Mouse (Mus musculus): ENCODE results near the gene Tle4. TPM values are rescaled to one million over a fixed set of nuclear protein-coding genes. Genes with fewer than 3 reads are reported as not detected.

The Tle4 gene
- polyA plus RNA-seq, 1 experiment from 2014 or later: 4.6 TPM

DNA sequence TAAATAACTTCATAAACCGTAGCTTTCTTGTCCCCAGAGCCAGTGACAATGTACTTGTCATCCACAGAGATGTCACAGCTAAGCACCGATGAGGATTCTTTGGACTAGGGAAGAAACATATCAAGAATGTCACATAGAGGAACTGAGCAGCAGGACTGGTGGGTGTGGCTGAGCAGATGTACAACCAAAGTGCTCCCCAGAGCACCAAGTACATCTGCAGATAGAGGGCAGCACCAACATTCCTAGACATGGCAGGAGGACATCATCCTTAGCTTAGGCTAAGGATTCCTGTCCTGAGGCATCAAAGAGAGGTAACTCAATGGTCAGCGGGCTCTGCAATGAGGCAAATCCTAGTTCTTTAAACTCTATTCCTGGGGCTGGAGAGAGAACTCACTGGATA lies 148.1 kb downstream of the Tle4 start:
- H3K4me3 ChIP-seq (replicated peaks): no peak overlapping the region
- 65% methylated on average over 3 of the region's 3 CpGs for WGBS (ENCODE audit: insufficient replicate concordance)
- H3K27me3 ChIP-seq: no peaks in the 10 kb centered on the region
- H3K4me2 ChIP-seq: no peak overlapping the region
- no peak for ATAC-seq (ENCODE audit: insufficient read depth)
- no peak overlapping the region for H3K9ac ChIP-seq
- H3K36me3 ChIP-seq (replicated peaks): peaks cover 32% of the 10 kb centered on the region
- H3K4me1 ChIP-seq (replicated peaks): no peaks in the 10 kb centered on the region
- no peaks in the 10 kb centered on the region for H3K9me3 ChIP-seq (replicated peaks)
- H3K27ac ChIP-seq (replicated peaks): no peak overlapping the region

DNA sequence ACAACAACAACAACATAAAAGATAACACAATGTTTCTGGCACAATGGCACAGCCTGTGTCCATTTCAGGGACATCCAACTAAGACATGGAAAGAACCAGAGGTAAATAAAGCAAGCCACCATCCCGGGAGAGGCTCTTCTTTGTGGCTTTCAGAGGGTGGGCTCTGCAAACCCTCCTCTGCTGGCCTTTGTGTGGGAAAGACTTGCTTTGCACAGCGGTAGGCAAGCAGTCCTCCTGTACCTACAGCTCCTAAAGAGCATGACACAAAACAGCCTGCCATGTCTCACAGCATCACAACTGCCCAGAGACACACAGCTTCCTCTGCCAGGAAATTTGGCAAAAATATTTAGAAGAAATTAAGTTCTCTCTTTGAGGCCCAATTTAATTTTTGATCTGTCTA lies 149.3 kb downstream of the Tle4 start:
- no peaks in the 10 kb centered on the region for H3K9me3 ChIP-seq (replicated peaks)
- H3K9ac ChIP-seq: no peak overlapping the region
- ATAC-seq (ENCODE audit: insufficient read depth): no peak
- no peak overlapping the region for H3K4me2 ChIP-seq
- 81% methylated on average over 2 of the region's 2 CpGs for WGBS (ENCODE audit: insufficient replicate concordance)
- no peak overlapping the region for H3K27ac ChIP-seq (replicated peaks)
- H3K36me3 ChIP-seq (replicated peaks): peaks cover 22% of the 10 kb centered on the region
- no peaks in the 10 kb centered on the region for H3K27me3 ChIP-seq
- H3K4me1 ChIP-seq (replicated peaks): no peaks in the 10 kb centered on the region
- no peak overlapping the region for H3K4me3 ChIP-seq (replicated peaks)

DNA sequence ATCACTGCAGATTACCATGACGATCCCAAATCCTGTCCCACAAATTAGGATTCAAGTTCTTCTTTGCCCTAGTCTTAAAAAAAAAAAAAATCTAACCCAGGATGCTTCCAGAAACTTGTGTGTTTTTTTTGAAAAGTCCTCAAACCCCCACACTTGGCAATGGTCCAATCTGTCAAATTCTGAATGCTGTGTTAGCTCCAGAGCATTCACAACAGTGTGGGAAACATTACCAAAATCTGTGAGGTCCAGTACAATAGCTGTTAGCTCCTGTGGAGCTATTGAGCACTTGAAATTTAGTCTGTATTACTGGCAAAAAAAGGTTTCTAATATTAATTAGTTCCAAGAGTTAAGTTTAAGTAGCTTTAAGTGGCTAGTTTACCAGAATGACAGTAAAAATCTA lies 150.4 kb downstream of the Tle4 start:
- no peak overlapping the region for H3K9ac ChIP-seq
- H3K27ac ChIP-seq (replicated peaks): no peak overlapping the region
- no peaks in the 10 kb centered on the region for H3K4me1 ChIP-seq (replicated peaks)
- 82% methylated on average over 1 of the region's 1 CpGs for WGBS (ENCODE audit: insufficient replicate concordance)
- no peak overlapping the region for H3K4me2 ChIP-seq
- no peaks in the 10 kb centered on the region for H3K9me3 ChIP-seq (replicated peaks)
- H3K4me3 ChIP-seq (replicated peaks): no peak overlapping the region
- H3K36me3 ChIP-seq (replicated peaks): peaks cover 12% of the 10 kb centered on the region
- no peak for ATAC-seq (ENCODE audit: insufficient read depth)
- no peaks in the 10 kb centered on the region for H3K27me3 ChIP-seq

DNA sequence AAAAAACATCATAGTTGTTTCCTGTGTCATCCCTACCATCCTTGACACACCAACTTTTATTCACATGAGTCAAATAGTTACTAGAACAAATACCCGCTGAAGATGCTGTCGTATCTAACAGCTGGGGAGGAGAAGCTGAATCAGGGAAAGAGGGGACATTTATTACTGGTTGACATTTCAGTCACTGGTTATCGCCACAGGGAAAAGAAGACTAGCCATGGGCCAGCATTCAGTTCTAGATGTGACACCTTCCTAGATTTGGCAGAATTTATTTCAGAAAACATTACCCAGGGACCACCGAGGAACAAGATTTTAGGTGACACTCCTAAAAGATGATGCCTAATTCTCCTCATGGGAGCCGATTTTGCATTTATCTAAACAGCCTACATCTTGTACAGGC lies 156.0 kb downstream of the Tle4 start:
- Histone ChIP-seq H3K36me3 (replicated peaks) (no peaks in the 10 kb centered on the region), H3K9ac (no peak overlapping the region), H3K9me3 (replicated peaks) (no peaks in the 10 kb centered on the region), H3K27me3 (no peaks in the 10 kb centered on the region), H3K4me2 (no peak overlapping the region), H3K27ac (replicated peaks) (no peak overlapping the region), H3K4me1 (replicated peaks) (no peaks in the 10 kb centered on the region), H3K4me3 (replicated peaks) (no peak overlapping the region)
- no peak for ATAC-seq (ENCODE audit: insufficient read depth)
- WGBS (ENCODE audit: insufficient replicate concordance): 82% methylated on average over 5 of the region's 5 CpGs

DNA sequence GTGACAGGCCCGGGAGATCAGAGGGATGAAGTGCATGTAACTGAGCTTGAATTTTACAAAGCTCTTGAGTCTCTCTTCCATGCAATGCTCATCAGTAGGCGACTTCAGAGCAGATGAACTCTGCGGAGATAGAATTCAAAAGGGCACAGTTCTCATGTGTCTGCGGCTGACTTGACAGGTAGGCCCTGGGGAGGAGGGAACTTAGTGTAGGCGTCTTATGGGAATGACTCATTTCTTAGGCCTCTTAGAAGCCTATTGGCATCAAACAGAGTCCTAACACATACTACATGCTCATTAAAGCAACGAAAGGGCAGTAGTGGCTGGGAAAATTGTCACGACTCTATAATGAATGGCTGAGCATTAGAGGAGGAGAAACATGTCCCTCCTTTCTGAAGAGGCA lies 160.6 kb downstream of the Tle4 start:
- H3K4me2 ChIP-seq: no peak overlapping the region
- 69% methylated on average over 7 of the region's 7 CpGs for WGBS (ENCODE audit: insufficient replicate concordance)

DNA sequence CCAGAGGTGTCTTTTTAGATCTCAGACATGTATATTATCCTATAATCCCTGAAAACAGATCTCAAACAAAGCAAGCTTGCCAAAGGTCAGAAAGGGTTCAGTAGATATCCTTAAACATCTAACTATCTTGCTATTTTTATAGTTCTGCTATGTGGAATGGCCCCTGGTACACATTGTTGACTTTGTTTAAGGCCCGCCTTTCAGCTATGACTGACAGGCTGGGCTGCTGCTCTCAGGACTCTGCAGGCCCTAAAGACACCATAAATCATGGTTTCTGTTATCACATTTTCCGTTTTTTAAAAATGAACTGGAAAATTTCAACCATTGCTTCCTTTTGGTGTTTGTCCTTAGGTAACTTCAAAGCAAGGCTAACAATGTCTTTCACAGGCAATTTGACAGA lies 161.3 kb downstream of the Tle4 start:
- H3K4me1 ChIP-seq (replicated peaks): no peaks in the 10 kb centered on the region
- no peaks in the 10 kb centered on the region for H3K36me3 ChIP-seq (replicated peaks)
- H3K27ac ChIP-seq (replicated peaks): no peak overlapping the region
- no peak overlapping the region for H3K4me2 ChIP-seq
- no peak overlapping the region for H3K4me3 ChIP-seq (replicated peaks)
- ATAC-seq (ENCODE audit: insufficient read depth): no peak
- no peak overlapping the region for H3K9ac ChIP-seq
- no peaks in the 10 kb centered on the region for H3K9me3 ChIP-seq (replicated peaks)
- 40% methylated on average over 2 of the region's 2 CpGs for WGBS (ENCODE audit: insufficient replicate concordance)
- H3K27me3 ChIP-seq: no peaks in the 10 kb centered on the region

More for the DNA sequence above, 160.6 kb downstream of the Tle4 start:
- Histone ChIP-seq H3K4me1 (replicated peaks) (no peaks in the 10 kb centered on the region), H3K9me3 (replicated peaks) (no peaks in the 10 kb centered on the region), H3K27ac (replicated peaks) (no peak overlapping the region), H3K9ac (no peak overlapping the region), H3K27me3 (no peaks in the 10 kb centered on the region), H3K4me3 (replicated peaks) (no peak overlapping the region), H3K36me3 (replicated peaks) (no peaks in the 10 kb centered on the region)
- no peak for ATAC-seq (ENCODE audit: insufficient read depth)

DNA sequence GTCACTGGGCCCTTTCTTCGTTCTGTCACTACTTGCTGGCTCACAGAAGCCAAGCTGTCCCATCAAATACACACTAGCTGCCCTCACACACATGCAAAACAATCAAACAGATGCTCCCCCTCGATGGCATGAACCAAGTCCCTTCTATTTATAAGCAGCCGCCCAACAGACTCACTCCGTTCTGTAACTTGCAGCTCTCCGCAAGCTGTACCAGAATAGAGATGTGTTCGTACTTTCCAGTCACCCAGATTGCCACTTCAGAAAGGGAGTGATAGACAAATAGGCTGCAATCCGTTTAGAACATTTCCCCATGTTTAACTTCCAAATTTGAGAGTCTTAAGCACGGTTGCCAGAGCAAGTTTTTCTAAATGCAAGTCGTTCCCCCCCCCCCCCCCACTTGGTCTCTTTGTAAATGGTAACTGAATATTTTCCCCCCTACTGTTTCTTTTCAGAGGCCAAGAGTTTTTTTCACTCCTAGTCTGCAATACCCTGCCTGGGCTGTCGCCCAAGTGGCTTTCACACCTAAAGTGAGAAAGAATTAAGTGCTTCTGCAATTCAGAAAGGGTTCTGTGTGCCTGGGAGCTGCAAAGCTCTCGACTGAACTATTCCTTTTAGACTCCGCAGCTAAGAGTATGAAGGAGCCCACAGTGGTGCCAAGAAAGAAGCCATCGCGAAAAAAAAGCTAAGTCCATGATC lies 162.0 kb downstream of the Tle4 start:
- H3K36me3 ChIP-seq (replicated peaks): no peaks in the 10 kb centered on the region
- H3K9ac ChIP-seq: no peak overlapping the region
- no peak overlapping the region for H3K27ac ChIP-seq (replicated peaks)
- no peak overlapping the region for H3K4me2 ChIP-seq
- no peaks in the 10 kb centered on the region for H3K9me3 ChIP-seq (replicated peaks)
- ATAC-seq (ENCODE audit: insufficient read depth): no peak
- no peak overlapping the region for H3K4me3 ChIP-seq (replicated peaks)
- H3K4me1 ChIP-seq (replicated peaks): no peaks in the 10 kb centered on the region
- WGBS (ENCODE audit: insufficient replicate concordance): 44% methylated on average over 14 of the region's 14 CpGs
- no peaks in the 10 kb centered on the region for H3K27me3 ChIP-seq

DNA sequence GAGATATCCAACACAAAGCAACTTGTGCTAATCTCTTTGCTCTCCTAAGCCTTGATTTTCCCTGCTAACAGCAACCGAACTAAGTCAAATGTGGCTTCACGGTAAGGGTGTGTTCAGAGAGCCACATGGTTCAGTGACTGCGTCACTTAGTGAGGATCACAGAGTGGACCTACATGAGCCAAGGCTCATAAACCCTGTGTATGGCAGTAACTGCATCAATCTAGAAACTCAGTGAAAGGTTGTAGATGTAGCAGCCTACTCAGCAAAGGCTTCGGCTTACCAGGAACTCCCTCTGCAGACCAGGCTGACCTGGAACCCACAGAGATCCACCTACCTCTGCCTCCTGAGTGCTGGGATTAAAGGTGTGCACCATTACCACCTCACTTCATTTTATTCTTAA lies 164.0 kb downstream of the Tle4 start:
- no peaks in the 10 kb centered on the region for H3K4me1 ChIP-seq (replicated peaks)
- no peak overlapping the region for H3K4me3 ChIP-seq (replicated peaks)
- no peak overlapping the region for H3K27ac ChIP-seq (replicated peaks)
- WGBS (ENCODE audit: insufficient replicate concordance): 77% methylated on average over 4 of the region's 4 CpGs
- no peaks in the 10 kb centered on the region for H3K27me3 ChIP-seq
- no peaks in the 10 kb centered on the region for H3K36me3 ChIP-seq (replicated peaks)
- no peak overlapping the region for H3K9ac ChIP-seq
- no peak overlapping the region for H3K4me2 ChIP-seq
- no peak for ATAC-seq (ENCODE audit: insufficient read depth)
- no peaks in the 10 kb centered on the region for H3K9me3 ChIP-seq (replicated peaks)

DNA sequence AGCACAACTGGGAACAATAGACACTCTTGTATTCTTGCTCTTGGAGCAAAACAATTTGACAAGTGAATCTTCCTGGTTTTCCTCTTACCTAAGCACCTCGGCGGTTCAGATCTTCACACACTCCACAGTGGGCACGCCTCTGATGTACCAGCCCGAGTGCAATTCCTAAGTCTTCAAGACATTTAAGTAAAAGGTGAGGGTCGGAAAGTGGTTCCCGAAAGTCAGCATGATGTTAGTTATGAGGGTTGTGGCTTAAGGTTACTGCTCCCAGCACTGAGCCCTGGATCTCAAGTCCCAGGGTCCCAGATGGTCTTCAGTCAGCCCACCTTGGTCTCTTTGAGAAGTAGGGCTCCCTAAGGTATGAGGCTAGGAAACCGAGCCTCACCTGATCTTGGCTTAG lies 165.4 kb downstream of the Tle4 start:
- no peak for ATAC-seq (ENCODE audit: insufficient read depth)
- no peak overlapping the region for H3K4me2 ChIP-seq
- no peaks in the 10 kb centered on the region for H3K4me1 ChIP-seq (replicated peaks)
- H3K27ac ChIP-seq (replicated peaks): no peak overlapping the region
- no peak overlapping the region for H3K9ac ChIP-seq
- H3K36me3 ChIP-seq (replicated peaks): no peaks in the 10 kb centered on the region
- no peaks in the 10 kb centered on the region for H3K27me3 ChIP-seq
- WGBS (ENCODE audit: insufficient replicate concordance): 68% methylated on average over 7 of the region's 7 CpGs
- H3K9me3 ChIP-seq (replicated peaks): no peaks in the 10 kb centered on the region
- H3K4me3 ChIP-seq (replicated peaks): no peak overlapping the region

DNA sequence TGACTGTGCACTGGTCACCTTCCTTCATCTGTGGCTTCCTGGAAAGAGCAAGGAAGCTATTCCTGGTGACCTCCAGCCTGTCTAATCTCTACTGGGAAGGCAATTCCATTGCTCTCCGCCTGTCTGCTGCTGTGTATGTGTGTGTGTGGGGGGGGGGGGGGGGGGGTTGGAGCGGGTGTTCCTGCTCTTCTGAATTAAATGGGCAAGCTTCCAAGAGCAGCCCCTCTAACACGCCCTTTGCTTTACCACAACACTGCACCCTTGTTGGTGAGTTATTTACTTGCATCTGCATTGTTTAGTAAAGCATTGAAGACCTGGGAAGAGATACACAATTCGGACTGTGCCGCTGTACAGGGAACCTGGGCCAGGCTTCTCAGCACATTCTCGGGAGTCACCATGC lies 170.9 kb downstream of the Tle4 start:
- Histone ChIP-seq H3K36me3 (replicated peaks) (no peaks in the 10 kb centered on the region), H3K9me3 (replicated peaks) (no peaks in the 10 kb centered on the region), H3K9ac (no peak overlapping the region), H3K4me1 (replicated peaks) (peaks cover 20% of the 10 kb centered on the region), H3K4me2 (no peak overlapping the region), H3K27ac (replicated peaks) (no peak overlapping the region), H3K27me3 (no peaks in the 10 kb centered on the region), H3K4me3 (replicated peaks) (no peak overlapping the region)
- no peak for ATAC-seq (ENCODE audit: insufficient read depth)
- WGBS (ENCODE audit: insufficient replicate concordance): 55% methylated on average over 6 of the region's 6 CpGs

DNA sequence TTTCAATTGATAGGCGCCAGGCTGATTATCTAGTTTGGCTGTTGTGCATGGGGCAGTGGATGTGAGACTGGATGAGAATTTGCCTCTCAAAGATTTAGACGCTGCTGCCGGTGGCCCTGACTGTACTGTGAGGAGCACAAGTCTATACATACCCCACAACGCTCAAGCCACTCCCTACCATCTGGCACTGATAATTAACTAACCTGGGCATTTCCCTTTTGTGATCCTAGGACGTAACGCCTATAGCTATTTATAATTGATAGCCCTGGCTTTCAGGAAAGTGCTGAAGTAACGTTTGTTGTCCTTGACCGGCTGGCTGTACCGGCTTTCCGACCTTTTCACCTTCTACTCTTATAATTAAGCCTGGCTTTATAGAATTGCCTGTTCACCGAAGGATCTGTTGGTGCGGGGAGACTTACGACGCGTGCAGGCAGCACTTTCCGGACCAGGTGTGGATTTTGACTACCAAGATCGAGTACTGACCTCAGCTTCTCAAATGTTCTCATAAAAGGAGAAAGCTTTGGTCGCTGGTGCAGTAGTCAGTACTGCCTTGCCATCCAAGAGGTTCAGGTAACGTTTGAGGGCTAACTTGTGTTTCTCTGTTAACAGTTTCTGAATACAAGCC lies 171.5 kb downstream of the Tle4 start:
- Histone ChIP-seq H3K27me3 (no peaks in the 10 kb centered on the region), H3K4me2 (no peak overlapping the region), H3K9ac (no peak overlapping the region), H3K9me3 (replicated peaks) (no peaks in the 10 kb centered on the region), H3K4me1 (replicated peaks) (peaks cover 20% of the 10 kb centered on the region), H3K4me3 (replicated peaks) (no peak overlapping the region), H3K36me3 (replicated peaks) (no peaks in the 10 kb centered on the region), H3K27ac (replicated peaks) (no peak overlapping the region)
- 47% methylated on average over 19 of the region's 19 CpGs for WGBS (ENCODE audit: insufficient replicate concordance)
- peak; percentile 54; the same call in 1 of the 2 replicates for ATAC-seq (ENCODE audit: insufficient read depth)

DNA sequence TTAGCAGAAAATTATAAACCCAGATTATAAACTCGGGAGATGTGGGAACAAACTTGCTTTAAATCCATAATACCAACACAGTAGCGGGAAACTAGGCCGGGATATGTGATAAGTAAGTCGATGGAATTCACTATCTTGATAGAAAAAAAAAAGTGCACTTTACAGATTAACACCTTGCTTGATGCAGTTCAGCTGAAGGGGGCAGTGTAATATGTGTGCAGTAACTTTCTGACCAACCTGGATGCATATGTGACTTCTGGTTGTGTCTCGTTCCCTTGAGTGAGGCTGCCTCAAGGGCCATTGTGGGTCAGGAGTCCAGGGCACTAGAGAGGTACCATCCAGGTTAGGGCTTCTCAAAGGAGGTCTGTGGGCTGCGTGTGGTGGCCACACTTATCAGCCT lies 172.7 kb downstream of the Tle4 start:
- H3K27me3 ChIP-seq: no peaks in the 10 kb centered on the region
- peaks cover 22% of the 10 kb centered on the region for H3K4me1 ChIP-seq (replicated peaks)
- H3K9ac ChIP-seq: no peak overlapping the region
- H3K27ac ChIP-seq (replicated peaks): no peak overlapping the region
- no peak overlapping the region for H3K4me2 ChIP-seq
- no peaks in the 10 kb centered on the region for H3K9me3 ChIP-seq (replicated peaks)
- WGBS (ENCODE audit: insufficient replicate concordance): 38% methylated on average over 6 of the region's 6 CpGs
- no peaks in the 10 kb centered on the region for H3K36me3 ChIP-seq (replicated peaks)
- no peak overlapping the region for H3K4me3 ChIP-seq (replicated peaks)
- ATAC-seq (ENCODE audit: insufficient read depth): no peak
